Mouse (Mus musculus) kidney, adult 18-20 months (tissue): ENCODE measurements around the gene Gstk1.

Experiments
- DNase-seq: peaks from one replicate; pipeline ENCODE4 v3.0.0; 2021

Gstk1 gene

DNA sequence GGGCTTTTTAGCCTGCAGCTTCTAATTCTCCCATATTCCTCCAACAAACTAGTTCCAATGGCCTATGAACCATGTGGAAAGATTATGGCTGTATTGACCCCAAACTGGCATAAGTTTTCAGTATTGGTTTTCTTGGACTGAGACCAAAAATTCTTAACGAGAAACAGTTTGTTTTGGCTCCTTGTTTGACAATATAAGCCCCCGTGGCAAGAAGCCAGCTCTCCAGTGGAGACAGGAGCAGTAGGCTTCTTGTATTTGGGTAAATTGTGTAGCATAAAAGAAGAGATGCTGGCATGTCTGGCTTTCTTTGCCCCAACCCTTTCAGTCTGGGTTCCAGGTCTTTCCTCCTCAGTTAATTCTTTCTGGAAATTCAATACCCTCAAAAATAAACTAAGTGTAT, 30.4 kb downstream of the Gstk1 start:
- no peak for DNase-seq

DNA sequence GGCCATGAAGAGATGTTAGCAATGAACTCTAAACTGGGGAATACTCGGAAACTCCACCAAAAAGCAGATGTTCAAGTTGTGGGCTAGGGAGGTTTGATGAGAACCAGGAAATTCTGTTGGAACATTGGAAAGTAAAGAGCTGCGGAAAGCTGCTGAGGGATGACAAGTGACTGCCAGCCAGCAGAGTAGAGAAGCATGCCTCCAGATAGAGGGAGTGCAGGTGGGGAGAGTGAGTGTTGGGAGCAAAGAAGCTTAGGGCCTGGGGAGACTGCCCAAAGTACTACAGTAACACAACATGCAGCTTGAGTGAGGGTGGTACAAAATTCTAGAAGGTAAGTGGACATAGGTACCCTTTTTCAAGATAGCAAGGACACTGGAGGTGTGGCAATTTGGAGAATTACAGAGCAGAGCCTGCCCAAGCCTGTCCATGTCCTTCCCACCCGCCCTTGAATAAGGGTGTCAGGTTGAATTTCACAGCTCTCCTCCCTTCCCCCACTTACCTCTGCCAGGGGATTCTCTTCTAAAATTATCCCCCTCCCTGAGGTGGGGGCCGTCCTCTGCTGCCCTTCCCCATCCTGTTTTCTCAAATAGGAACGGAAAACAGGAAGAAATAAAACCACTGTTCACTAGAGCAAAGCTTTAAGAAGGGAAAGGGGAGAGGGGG, 37.3 kb downstream of the Gstk1 start:
- DNase-seq, result no peak

DNA sequence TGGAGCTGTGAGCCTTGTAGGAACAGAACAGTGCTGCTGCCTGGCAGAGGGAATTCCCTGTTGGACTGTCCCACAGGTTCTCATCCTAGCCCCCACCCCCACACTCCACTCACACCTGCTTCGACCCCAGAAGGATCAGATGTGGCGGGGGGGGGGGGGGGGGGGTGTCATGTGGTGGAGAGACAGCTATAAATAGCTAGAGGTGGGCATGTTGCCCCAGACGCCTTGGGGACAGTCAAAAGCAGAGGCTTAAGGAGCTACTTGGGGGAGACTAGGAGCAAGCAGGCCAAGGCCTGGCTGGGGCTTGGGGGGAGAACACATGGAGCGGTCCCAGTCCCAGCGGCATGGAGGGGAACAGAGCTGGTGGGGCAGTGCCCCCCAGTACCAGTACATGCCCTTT, 40.7 kb downstream of the Gstk1 start, which contains the start of gene Clcn1:
Gene Clcn1 (plus strand): TSS at position 238 of the 400 bp plus-strand sequence.
- no peak for DNase-seq

DNA sequence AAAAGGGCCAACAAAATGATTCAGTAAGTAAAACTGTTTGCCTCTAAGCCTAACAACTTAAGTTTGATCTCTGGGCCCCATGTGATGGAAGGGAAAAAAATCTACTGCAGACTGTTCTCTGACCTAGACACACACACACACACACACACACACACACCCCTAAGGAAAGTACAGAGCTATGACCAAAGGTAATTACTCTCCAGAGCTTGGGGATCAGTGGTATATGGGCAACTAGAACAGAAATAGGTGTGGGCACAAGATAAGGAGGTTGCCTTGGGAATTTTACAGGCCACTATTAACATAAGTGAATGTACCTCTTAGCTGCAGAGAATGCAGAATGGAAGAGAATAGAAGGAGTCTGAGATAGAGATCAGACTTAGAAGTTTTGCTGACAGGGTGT, 41.8 kb downstream of the Gstk1 start:
- DNase-seq, result no peak

DNA sequence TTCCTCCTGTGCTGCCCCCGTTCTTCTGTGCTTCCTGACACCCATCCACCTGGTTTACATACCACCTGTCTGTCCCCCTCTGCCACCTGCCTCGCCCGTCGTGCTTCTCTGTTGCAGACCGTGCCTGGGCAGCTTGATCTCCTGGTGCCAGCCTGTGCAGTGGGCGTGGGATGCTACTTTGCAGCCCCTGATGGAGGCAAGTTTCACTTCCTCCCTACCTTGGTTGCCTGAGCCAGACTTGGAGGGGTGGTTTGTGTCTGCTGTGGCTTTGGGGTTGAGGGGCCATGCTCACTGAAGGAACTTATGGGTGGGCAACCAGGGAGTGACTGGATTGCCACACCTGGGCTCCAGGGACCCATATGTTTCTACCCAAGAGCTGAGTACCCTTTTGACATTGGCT, 47.6 kb downstream of the Gstk1 start:
- DNase-seq, result no peak

DNA sequence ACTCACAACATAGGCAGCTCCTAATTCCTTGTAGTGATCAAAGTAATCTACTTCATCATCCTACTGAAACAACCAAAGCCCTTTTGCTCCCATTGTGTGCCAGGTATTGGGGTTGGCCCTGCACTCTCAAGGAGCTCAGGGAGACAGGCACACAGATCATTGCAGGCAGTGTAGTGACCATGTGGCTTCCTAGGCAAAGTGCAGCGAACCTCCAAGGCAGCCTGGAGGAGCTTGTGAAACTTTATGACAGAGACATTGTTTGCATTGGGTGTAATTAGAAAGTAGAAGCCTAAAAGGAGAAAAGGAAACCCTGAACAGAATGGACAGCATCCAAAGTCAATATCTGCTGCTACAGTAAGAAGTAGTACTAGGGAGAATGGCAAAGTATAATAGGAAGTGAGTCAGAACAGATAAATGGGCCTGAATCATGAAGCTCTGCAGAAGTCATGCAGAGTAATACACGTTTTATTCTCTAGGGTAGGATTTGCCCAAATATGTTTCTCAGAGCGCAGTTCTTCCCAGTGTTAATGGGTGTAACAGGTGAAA, 49.9 kb downstream of the Gstk1 start:
- DNase-seq, result no peak

DNA sequence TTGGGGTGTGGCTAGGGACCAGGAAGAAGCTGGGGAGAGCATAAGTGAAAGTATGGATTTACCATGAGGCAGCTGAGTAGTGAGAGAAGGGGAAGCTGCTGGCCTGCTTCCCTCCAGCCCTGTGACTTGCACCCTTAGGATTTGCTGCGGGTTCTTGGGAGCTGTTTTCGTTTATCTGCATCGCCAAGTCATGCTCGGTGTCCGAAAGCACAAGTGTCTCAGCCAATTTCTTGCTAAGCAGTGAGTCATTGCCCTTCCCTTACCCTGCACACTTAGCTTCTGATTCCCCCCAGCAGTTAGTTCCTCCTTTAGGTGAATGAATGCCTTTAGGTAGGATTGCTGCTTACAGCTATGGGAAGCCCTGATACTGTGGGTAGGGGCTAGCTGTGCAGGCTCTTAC, 53.6 kb downstream of the Gstk1 start:
- DNase-seq, result no peak
